Mouse (Mus musculus) liver, embryonic 13.5 days (tissue): ENCODE results near the gene Lsm4. TPM values are rescaled to one million over a fixed set of nuclear protein-coding genes. Genes with fewer than 3 reads are reported as not detected.
A peak's percentile ranks its signal among the peaks of the same experiment; 100 is the strongest.

Source experiments
- ATAC-seq: fragments of 200-750 bp; cut with Nextera tagmentation; 2 replicates; pipeline ENCODE4 v1.8.0; 2017; ENCODE audit warnings: low read depth, mild to moderate bottlenecking, moderate number of reproducible peaks, moderate library complexity
- DNase-seq: peaks from one replicate; pipeline ENCODE4 v3.0.0; 2022
- H3K27ac ChIP-seq: fragments of 300-500 bp; sonication (generic); 2 replicates; pipeline ENCODE4 v1.5.1; 2015; ENCODE audit warnings: moderate library complexity, mild to moderate bottlenecking, inconsistent platforms
- H3K27me3 ChIP-seq: fragments of 300-500 bp; sonication (generic); 2 replicates; pipeline ENCODE4 v1.6.1; 2015; ENCODE audit warnings: mild to moderate bottlenecking, inconsistent platforms
- H3K36me3 ChIP-seq: fragments of 300-500 bp; sonication (generic); 2 replicates; pipeline ENCODE4 v1.6.1; 2015; ENCODE audit warnings: mild to moderate bottlenecking, inconsistent platforms
- H3K4me1 ChIP-seq: fragments of 300-500 bp; sonication (generic); replicated peaks from 2 replicates; pipeline ENCODE4 v1.6.1; 2015; ENCODE audit warnings: inconsistent platforms
- H3K4me2 ChIP-seq: fragments of 300-500 bp; sonication (generic); 2 replicates; pipeline ENCODE4 v1.6.1; 2015; ENCODE audit warnings: inconsistent platforms, mild to moderate bottlenecking, moderate library complexity
- H3K4me3 ChIP-seq: fragments of 300-500 bp; sonication (generic); replicated peaks from 2 replicates; pipeline ENCODE4 v1.5.1; 2015; ENCODE audit warnings: mild to moderate bottlenecking, inconsistent platforms
- H3K9ac ChIP-seq: fragments of 300-500 bp; sonication (generic); 2 replicates; pipeline ENCODE4 v1.6.1; 2015; ENCODE audit warnings: mild to moderate bottlenecking, inconsistent platforms
- H3K9me3 ChIP-seq: fragments of 300-500 bp; sonication (generic); replicated peaks from 2 replicates; pipeline ENCODE4 v1.6.1; 2016; ENCODE audit warnings: inconsistent platforms
- WGBS: fragments of 180-500 bp; shearing (Covaris S2); methylation state at CpG from one replicate; pipeline ENCODE4 v1.1.7; 2015; ENCODE audit not compliant: insufficient replicate concordance; 5-methylcytosine and 5-hydroxymethylcytosine counted together
- polyA plus RNA-seq: library from polyadenylated mRNA; unstranded; fragments of >200 nt; fragmentation: Nextera tagmentation; extraction: Ambion mirVana; gene quantifications from 2 replicates; pipeline ENCODE4 v1.2.1, GENCODE M21; 2015

Gene Lsm4
- polyA plus RNA-seq, 1 experiment from 2014 or later = 200 TPM

DNA sequence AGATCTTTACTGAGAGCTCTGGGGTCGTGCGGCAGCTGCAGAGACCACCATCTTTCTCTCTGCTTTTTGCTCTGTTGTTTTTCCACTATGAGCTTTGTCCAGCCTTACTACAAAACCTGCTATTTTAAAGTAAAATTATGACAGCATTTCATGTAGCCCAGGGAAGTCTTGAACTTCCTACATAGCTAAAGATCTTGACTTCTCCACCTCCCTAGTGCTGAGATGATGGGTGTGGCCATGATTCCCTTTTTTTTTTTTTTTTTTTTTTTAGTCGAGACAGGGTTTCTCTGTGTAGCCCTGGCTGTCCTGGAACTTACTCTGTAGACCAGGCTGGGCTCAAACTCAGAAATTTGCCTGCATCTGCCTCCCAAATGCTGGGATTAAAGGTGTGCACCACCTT is 8.4 kb upstream of the Lsm4 start:
- 59% methylated on average over 3 of the region's 3 CpGs for WGBS
- H3K27me3 ChIP-seq = no peaks in the 10 kb centered on the region
- no peak for ATAC-seq

DNA sequence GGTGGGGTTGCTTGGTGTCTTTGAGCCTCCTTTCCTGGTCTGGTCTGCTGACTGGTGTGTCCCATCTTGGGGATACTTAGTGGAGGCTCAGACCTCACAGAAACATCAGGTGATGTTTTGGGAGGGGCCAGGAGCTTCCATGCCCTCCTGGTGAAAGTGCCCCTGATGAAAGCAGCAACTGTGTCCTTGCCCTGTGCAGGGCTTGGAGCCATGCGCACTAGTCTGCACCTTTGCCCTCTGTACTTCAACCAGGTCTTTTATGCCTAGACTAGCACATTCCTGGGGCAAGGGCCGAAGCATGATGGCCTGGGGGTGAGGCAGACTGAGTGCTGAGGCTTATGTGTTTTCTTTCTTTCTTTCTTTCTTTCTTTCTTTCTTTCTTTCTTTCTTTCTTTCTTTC is 7.4 kb upstream of the Lsm4 start:
- WGBS = 75% methylated on average over 2 of the region's 2 CpGs
- Histone ChIP-seq H3K27ac (peak overlapping the region; percentile 14; the same call in 1 of the 2 replicates), H3K36me3 (no peaks in the 10 kb centered on the region), H3K9me3 (no peaks in the 10 kb centered on the region), H3K4me1 (peaks cover 28% of the 10 kb centered on the region), H3K27me3 (no peaks in the 10 kb centered on the region), H3K4me2 (no peak overlapping the region), H3K4me3 (no peak overlapping the region), H3K9ac (no peak overlapping the region)
- ATAC-seq = peak; percentile 62
- DNase-seq = no peak

More for the DNA sequence above, 8.4 kb upstream of the Lsm4 start:
- Histone ChIP-seq H3K36me3 (no peaks in the 10 kb centered on the region), H3K9me3 (no peaks in the 10 kb centered on the region), H3K27ac (no peak overlapping the region), H3K4me1 (peaks cover 38% of the 10 kb centered on the region), H3K9ac (no peak overlapping the region), H3K4me3 (no peak overlapping the region), H3K4me2 (no peak overlapping the region)
- DNase-seq = no peak

DNA sequence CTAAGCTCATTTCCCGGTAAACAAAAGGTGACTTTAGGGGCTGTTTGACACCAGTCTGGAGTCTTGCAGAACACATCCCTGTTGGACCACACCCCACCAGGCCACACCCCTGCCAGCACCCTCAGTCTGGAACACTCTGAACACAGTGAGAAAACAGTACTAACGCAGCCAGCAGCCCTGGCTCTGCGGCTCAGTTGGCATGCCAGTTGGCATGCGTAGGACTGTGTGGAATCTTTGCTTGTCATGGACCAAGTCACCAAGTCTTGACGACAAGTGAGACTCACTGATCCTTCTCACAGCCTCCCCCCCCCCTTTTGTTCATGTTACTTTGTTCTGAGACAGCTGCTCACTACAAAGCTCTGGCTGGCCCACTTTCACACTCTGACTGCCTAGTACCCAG is 6.0 kb upstream of the Lsm4 start:
- Histone ChIP-seq H3K27ac (no peak overlapping the region), H3K9me3 (no peaks in the 10 kb centered on the region), H3K4me2 (no peak overlapping the region), H3K9ac (no peak overlapping the region), H3K27me3 (no peaks in the 10 kb centered on the region), H3K4me1 (peaks cover 29% of the 10 kb centered on the region), H3K36me3 (no peaks in the 10 kb centered on the region), H3K4me3 (no peak overlapping the region)
- WGBS = 60% methylated on average over 5 of the region's 5 CpGs
- no peak for DNase-seq
- ATAC-seq = peak; percentile 57; the same call in 1 of the 2 replicates

GRCm38 (mm10) chr8:70671615-70672324 is 1.3 kb upstream of the Lsm4 start:
- Histone ChIP-seq H3K4me1 (peaks cover 58% of the 10 kb centered on the region), H3K36me3 (peaks cover 9% of the 10 kb centered on the region), H3K27ac (0 out of 2 replicates have a peak overlapping the region, but pooled peaks have one; percentile 92), H3K9me3 (no peaks in the 10 kb centered on the region), H3K4me3 (no peak overlapping the region), H3K9ac (peak overlapping the region; percentile 76; the same call in 1 of the 2 replicates), H3K4me2 (peak overlapping the region; percentile 74; the same call in 1 of the 2 replicates), H3K27me3 (no peaks in the 10 kb centered on the region)
- no peak for ATAC-seq
- no peak for DNase-seq
- WGBS = 71% methylated on average over 10 of the region's 10 CpGs

- H3K4me1 ChIP-seq = peaks cover 59% of the 10 kb centered on the region
These were observed 546 bp upstream of the Lsm4 start for GRCm38 (mm10) chr8:70672325-70673078.

DNA sequence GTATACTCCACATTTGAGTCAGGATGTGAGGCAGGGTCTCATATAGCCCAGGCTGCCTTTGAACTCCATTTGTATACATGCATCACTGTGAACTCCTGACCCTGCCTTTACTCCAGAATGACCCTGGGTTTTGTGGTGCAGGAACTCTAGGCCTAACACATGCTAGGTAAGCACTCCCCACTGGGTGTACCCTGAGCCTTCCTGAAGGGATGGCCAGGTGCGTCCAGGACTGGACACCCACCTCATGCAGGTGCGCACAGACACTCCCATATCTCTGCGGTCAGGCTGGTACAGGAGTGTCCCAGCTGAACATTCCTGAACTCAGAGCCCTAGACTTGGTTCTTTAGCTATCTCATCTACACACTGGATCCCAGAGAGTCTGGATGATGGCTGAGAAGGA is 1.1 kb downstream of the Lsm4 start:
- H3K4me1 ChIP-seq = peaks cover 75% of the 10 kb centered on the region
- ATAC-seq = no peak

More at GRCm38 (mm10) chr8:70672325-70673078, 546 bp upstream of the Lsm4 start:
- H3K27me3 ChIP-seq = no peaks in the 10 kb centered on the region
- peak overlapping the region; percentile 92 for H3K27ac ChIP-seq
- peak overlapping the region; percentile 74 for H3K4me2 ChIP-seq
- WGBS = 34% methylated on average over 19 of the region's 19 CpGs
- peak overlapping the region; percentile 70 for H3K4me3 ChIP-seq
- no peak for DNase-seq
- H3K9me3 ChIP-seq = no peaks in the 10 kb centered on the region
- peak; percentile 3; the same call in 1 of the 2 replicates for ATAC-seq
- peak overlapping the region; percentile 76 for H3K9ac ChIP-seq
- H3K36me3 ChIP-seq = peaks cover 15% of the 10 kb centered on the region

DNA sequence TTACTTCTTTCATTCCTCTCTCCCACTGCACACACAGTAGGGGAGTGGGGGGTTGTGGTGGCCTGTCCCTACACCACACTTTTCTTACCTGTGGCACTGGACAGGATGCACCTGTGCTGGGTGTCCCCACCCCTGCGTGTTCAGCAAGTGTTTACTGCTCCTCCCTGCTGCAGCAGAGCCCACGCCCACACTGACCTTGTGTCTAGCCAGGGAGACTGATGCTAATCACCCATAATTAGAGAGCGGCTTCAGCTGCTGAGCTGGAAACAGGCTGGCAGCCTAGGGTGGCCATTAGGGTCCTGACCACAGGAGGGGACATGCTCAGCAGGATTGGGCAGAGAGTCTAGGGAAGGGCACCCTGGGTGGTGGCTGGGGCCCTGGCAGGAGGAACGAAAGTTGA is 1.7 kb downstream of the Lsm4 start:
- H3K4me1 ChIP-seq = peaks cover 81% of the 10 kb centered on the region
- peak overlapping the region; percentile 87 for H3K4me2 ChIP-seq
- 27% methylated on average over 4 of the region's 4 CpGs for WGBS
- ATAC-seq (peak; percentile 6; the same call in 1 of the 2 replicates), DNase-seq (no peak)
- H3K4me3 ChIP-seq = peak overlapping the region; percentile 70
- H3K27me3 ChIP-seq = no peaks in the 10 kb centered on the region
- H3K36me3 ChIP-seq = peaks cover 37% of the 10 kb centered on the region
- peak overlapping the region; percentile 92 for H3K27ac ChIP-seq
- peak overlapping the region; percentile 76 for H3K9ac ChIP-seq
- H3K9me3 ChIP-seq = no peaks in the 10 kb centered on the region

More for the DNA sequence above, 1.1 kb downstream of the Lsm4 start:
- no peak for DNase-seq
- WGBS = 68% methylated on average over 3 of the region's 3 CpGs
- Histone ChIP-seq H3K36me3 (peaks cover 31% of the 10 kb centered on the region), H3K27me3 (no peaks in the 10 kb centered on the region), H3K4me3 (peak overlapping the region; percentile 70), H3K4me2 (peak overlapping the region; percentile 87), H3K27ac (peak overlapping the region; percentile 92), H3K9me3 (no peaks in the 10 kb centered on the region), H3K9ac (peak overlapping the region; percentile 76)

DNA sequence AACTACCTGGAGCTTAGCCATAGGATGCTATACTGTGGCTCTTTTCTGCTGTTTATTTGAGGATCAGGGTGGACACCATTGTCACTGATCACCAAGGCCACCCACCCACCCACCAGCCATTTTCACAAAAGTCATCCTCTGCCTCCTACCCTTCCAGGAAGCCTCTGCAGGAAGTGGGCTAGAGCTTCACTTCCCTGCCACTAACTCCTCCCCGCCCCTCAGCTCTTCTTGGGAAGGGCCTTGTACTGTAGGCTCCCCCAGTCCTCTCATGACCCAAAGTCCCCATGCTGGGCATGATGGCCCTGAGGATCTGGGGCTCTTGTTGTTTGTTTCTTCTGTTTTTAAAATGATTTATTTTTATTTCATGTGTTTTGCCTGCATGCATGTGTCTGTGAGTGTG is 2.3 kb downstream of the Lsm4 start:
- H3K9ac ChIP-seq = peak overlapping the region; percentile 76
- H3K36me3 ChIP-seq = peaks cover 43% of the 10 kb centered on the region
- peak overlapping the region; percentile 87; the same call in 1 of the 2 replicates for H3K4me2 ChIP-seq
- ATAC-seq (no peak), DNase-seq (no peak)
- H3K27ac ChIP-seq = peak overlapping the region; percentile 92
- H3K4me3 ChIP-seq = no peak overlapping the region
- WGBS = 44% methylated on average over 1 of the region's 1 CpGs
- no peaks in the 10 kb centered on the region for H3K9me3 ChIP-seq
- no peaks in the 10 kb centered on the region for H3K27me3 ChIP-seq
- H3K4me1 ChIP-seq = peaks cover 87% of the 10 kb centered on the region

DNA sequence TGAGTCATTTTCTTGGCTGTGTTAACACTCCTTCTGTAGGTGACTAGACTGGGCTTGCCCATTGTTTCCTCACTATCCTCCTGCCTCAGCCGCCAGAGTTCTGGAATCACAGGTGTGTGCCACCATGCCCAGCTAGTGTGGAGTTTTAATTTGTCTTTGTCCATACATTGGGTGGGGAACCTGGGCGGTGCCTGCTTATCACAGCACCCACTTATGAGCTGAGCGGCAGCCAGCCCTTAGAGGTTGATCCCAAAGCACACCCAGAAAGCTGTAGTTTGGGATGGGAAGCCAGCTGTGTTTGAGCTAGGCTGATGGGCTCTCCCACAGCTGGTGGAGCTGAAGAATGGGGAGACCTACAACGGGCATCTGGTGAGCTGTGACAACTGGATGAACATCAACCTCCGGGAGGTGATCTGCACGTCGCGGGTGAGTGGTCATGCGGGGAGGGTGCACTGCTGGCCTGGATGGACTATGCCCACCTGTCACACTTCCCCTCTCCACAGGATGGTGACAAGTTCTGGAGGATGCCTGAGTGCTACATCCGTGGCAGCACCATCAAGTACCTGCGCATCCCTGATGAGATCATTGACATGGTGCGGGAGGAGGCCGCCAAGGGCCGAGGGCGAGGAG is 4.5 kb downstream of the Lsm4 start:
- Histone ChIP-seq H3K9me3 (no peaks in the 10 kb centered on the region), H3K27me3 (peaks cover 2% of the 10 kb centered on the region; the same call in 1 of the 2 replicates), H3K4me2 (peak overlapping the region; percentile 57), H3K4me3 (peak overlapping the region; percentile 27), H3K27ac (peak overlapping the region; percentile 80), H3K4me1 (peaks cover 91% of the 10 kb centered on the region), H3K36me3 (peaks cover 44% of the 10 kb centered on the region), H3K9ac (peak overlapping the region; percentile 59)
- DNase-seq (no peak), ATAC-seq (peak; percentile 10; the same call in 1 of the 2 replicates)
- WGBS = 81% methylated on average over 15 of the region's 15 CpGs

GRCm38 (mm10) chr8:70678679-70679078 is 5.6 kb downstream of the Lsm4 start:
- peaks cover 90% of the 10 kb centered on the region for H3K4me1 ChIP-seq
- peak overlapping the region; percentile 26; the same call in 1 of the 2 replicates for H3K9ac ChIP-seq
- no peak for ATAC-seq
- no peak overlapping the region for H3K4me2 ChIP-seq
- H3K27ac ChIP-seq = peak overlapping the region; percentile 80
- H3K27me3 ChIP-seq = peaks cover 2% of the 10 kb centered on the region; the same call in 1 of the 2 replicates
- no peak overlapping the region for H3K4me3 ChIP-seq
- no peak for DNase-seq
- H3K36me3 ChIP-seq = peaks cover 44% of the 10 kb centered on the region
- no peaks in the 10 kb centered on the region for H3K9me3 ChIP-seq

DNA sequence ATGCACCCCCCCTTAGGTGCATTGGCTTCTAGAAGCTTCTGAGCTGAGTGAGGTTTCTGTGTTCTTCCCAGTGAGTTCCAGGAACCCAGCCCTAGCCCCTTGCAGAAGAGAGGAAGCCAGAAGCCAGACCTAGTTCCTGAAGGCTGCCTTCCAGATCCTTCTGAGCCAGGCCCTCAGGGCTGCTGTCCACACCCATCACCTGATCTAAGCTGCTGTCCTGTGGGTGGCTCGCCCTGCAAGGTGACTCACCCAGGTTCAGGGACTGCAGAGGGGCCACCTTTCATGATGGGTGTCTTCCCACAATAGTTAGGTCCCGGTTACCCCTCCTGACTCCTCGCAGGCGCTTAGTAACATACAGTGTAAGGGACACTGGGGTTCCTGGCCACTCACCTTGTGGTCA is 6.4 kb downstream of the Lsm4 start:
- Histone ChIP-seq H3K36me3 (peaks cover 44% of the 10 kb centered on the region), H3K4me3 (no peak overlapping the region), H3K4me2 (no peak overlapping the region), H3K27me3 (peaks cover 6% of the 10 kb centered on the region; the same call in 1 of the 2 replicates), H3K27ac (peak overlapping the region; percentile 35; the same call in 1 of the 2 replicates), H3K9me3 (no peaks in the 10 kb centered on the region), H3K9ac (no peak overlapping the region), H3K4me1 (peaks cover 83% of the 10 kb centered on the region)
- 76% methylated on average over 4 of the region's 4 CpGs for WGBS
- ATAC-seq (no peak), DNase-seq (no peak)
